Comparison of ENCODE assay signal across 1 mouse cellular context in the genomic region with DNA sequence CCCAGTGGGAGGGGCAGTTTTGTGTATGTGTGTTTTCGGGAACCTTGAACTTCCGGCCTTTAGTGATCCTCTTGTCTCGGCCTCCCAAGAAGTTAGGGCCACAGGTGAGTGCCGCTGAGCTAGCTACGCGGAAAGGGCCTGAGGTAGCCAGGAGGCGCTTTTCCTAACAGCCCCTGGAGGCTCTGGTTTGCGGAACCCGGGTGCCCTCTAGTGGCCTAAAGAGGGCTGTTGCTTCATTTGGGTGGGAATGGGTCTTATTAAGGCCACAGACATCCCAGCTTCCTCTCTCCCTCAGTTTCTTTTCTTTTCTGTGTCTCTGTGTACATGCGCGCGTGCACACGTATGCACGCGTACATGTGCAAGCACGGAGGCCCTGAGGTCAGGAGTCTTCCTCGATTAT.
A peak's percentile ranks its signal among the peaks of the same experiment; 100 is the strongest.
TF ChIP-seq lines count a peak whose summit lies in the region.

No protein-coding gene starts in this region.

TF ChIP-seq in CH12.LX, 34 proteins besides CTCF, POLR2A, EP300 and RAD21 (continued from another document):
- no peak for TF ChIP-seq ZMIZ1 (IDR thresholded peaks at IDR 0.05; ENCODE audit: low read depth, low read length)
- TF ChIP-seq SMC3 (IDR thresholded peaks at IDR 0.05; ENCODE audit: low read depth, low read length), result peak; percentile 97
- no peak for TF ChIP-seq ZNF384 (IDR thresholded peaks at IDR 0.05; ENCODE audit: low read depth, low read length)
- peak; percentile 45; the same call in 1 of the 2 replicates for TF ChIP-seq NELFE (IDR thresholded peaks at IDR 0.05; ENCODE audit: low read depth, low read length)
- TF ChIP-seq MAFK (IDR thresholded peaks at IDR 0.05; ENCODE audit: insufficient replicate concordance, low read length), result no peak
- TF ChIP-seq MYC (IDR thresholded peaks at IDR 0.05; ENCODE audit: low read depth, low read length), result no peak
- no peak for TF ChIP-seq JUN (IDR thresholded peaks at IDR 0.05; ENCODE audit: insufficient read depth, low read depth, low read length)
- TF ChIP-seq POLR2AphosphoS2 (IDR thresholded peaks at IDR 0.05; ENCODE audit: low read depth, low read length), result no peak
- no peak; the same call in 1 of the 2 replicates for TF ChIP-seq IRF4 (IDR thresholded peaks at IDR 0.05; ENCODE audit: low read depth, low read length)
